Mouse (Mus musculus): Measurements from ENCODE around the gene Crtc1.

DNA sequence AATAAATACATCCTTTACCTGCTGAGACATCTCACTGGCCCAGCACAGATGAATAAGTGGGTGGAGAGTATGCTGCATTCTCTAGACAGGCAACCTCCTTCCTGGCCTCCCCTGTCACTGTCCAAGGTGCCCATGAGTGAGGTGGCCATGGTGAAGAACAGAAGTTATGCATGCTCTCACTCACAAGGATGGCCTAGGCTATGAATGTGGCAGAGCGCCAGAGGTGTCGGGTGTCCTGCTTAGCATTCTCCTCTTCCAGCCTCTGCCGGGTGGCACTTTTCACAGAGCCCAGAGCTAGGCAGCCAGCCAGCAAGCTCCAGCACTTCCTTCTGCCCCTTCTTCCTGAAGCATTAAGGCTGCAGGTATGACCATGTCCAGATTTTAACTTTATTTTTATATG is 80.0 kb downstream of the Crtc1 start:
- TF ChIP-seq POLR2A (IDR thresholded peaks at IDR 0.05; ENCODE audit: insufficient read depth, low read length) (no peak), CTCF (IDR thresholded peaks at IDR 0.05; ENCODE audit: low read depth, low read length) (no peak), EP300 (IDR thresholded peaks at IDR 0.05; ENCODE audit: insufficient read depth, low read depth, low read length) (no peak)

All from ES-Bruce4 (cell line).